Mouse (Mus musculus) ES-Bruce4 (cell line): ENCODE measurements around the gene Lonp2.

Source experiments
- CTCF ChIP-seq: IDR thresholded peaks from one replicate; pipeline ENCODE4 v1.8.1; 2011; ENCODE audit warnings: low read depth, low read length
- EP300 ChIP-seq: IDR thresholded peaks from 2 replicates; pipeline ENCODE4 v1.6.1; 2011; ENCODE audit warnings: low read depth, low read length; ENCODE audit not compliant: insufficient read depth
- POLR2A ChIP-seq: IDR thresholded peaks from one replicate; pipeline ENCODE4 v1.8.1; 2011; ENCODE audit warnings: low read length; ENCODE audit not compliant: insufficient read depth

- TF ChIP-seq CTCF (no peak), POLR2A (no peak), EP300 (no peak)
Measured at GRCm38 (mm10) chr8:86580458-86580857, 43.4 kb upstream of the Lonp2 start, which contains the start of gene Abcc12.
